Mouse (Mus musculus): ENCODE data around the gene Arhgef39.

DNA sequence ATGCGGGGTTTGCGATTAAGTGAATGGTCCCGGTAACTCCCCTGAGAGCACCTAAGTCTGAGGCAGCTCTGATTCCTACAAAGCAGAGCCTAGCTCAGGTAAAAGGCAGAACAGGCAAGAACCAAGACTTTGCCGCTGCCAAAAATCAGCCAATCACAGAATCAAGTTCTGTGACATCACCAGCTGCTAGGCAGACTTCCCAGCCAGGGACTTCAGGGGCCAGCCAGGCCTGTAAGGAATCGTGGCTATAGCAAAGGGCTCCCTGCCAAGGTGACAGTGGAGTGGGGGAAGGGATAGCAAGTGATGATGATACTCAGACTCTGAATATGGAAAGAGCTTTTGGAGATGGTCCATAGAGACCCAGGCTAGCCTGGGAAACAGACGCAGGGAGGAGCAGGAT is 20.5 kb upstream of the Arhgef39 start:
- TF ChIP-seq CTCF (IDR thresholded peaks at IDR 0.05; ENCODE audit: borderline replicate concordance, insufficient read depth, low read depth, low read length) (no peak), POLR2A (IDR thresholded peaks at IDR 0.05; ENCODE audit: borderline replicate concordance, insufficient read depth, low read length) (no peak)

Data from cerebellum, adult 2 months (tissue).